Mouse (Mus musculus) liver, postnatal 0 days (tissue): ENCODE measurements around the gene Sdhb. TPM values are rescaled to one million over a fixed set of nuclear protein-coding genes. Genes with fewer than 3 reads are reported as not detected.

Experiments used
- ATAC-seq: fragments of 200-750 bp; cut with Nextera tagmentation; 2 replicates; pipeline ENCODE4 v1.8.0; 2017; ENCODE audit warnings: mild to moderate bottlenecking, moderate library complexity
- DNase-seq: peaks from one replicate; pipeline ENCODE4 v3.0.0-alpha.2; 2016
- H3K27ac ChIP-seq: fragments of 300-500 bp; sonication (generic); 2 replicates; pipeline ENCODE4 v1.5.1; 2014; ENCODE audit warnings: antibody characterized with exemption, moderate library complexity, mild to moderate bottlenecking, low read depth
- H3K27me3 ChIP-seq: fragments of 300-500 bp; sonication (generic); 2 replicates; pipeline ENCODE4 v1.6.1; 2014; ENCODE audit warnings: low read length, control low read depth, mixed read lengths; ENCODE audit not compliant: insufficient read depth
- H3K36me3 ChIP-seq: fragments of 300-500 bp; sonication (generic); replicated peaks from 2 replicates; pipeline ENCODE4 v1.6.1; 2014; ENCODE audit warnings: mild to moderate bottlenecking, control low read depth, low read length, moderate library complexity, mixed read lengths; ENCODE audit not compliant: insufficient read depth
- H3K4me1 ChIP-seq: fragments of 300-500 bp; sonication (generic); 2 replicates; pipeline ENCODE4 v1.6.1; 2014; ENCODE audit warnings: antibody characterized with exemption, mild to moderate bottlenecking, control low read depth; ENCODE audit not compliant: insufficient read depth
- H3K4me2 ChIP-seq: fragments of 300-500 bp; sonication (generic); 2 replicates; pipeline ENCODE4 v1.6.1; 2014; ENCODE audit warnings: low read depth, mild to moderate bottlenecking, low read length, moderate library complexity, mixed read lengths
- H3K4me3 ChIP-seq: fragments of 300-500 bp; sonication (generic); 2 replicates; pipeline ENCODE4 v1.5.1; 2014; ENCODE audit warnings: low read depth, low read length
- H3K9ac ChIP-seq: fragments of 300-500 bp; sonication (generic); replicated peaks from 2 replicates; pipeline ENCODE4 v1.6.1; 2014; ENCODE audit warnings: mild to moderate bottlenecking, moderate library complexity
- H3K9me3 ChIP-seq: fragments of 300-500 bp; sonication (generic); 2 replicates; pipeline ENCODE4 v1.6.1; 2016; ENCODE audit warnings: mild to moderate bottlenecking, control low read depth, low read length, mixed read lengths
- CTCF ChIP-seq: sonication (generic); IDR thresholded peaks from 2 replicates; pipeline ENCODE4 v1.5.1; 2016; ENCODE audit warnings: antibody characterized with exemption, low read depth
- EP300 ChIP-seq: IDR thresholded peaks from 2 replicates; pipeline ENCODE4 v1.6.1; 2016; ENCODE audit warnings: antibody characterized with exemption, low read depth, mild to moderate bottlenecking
- WGBS: fragments of 180-500 bp; shearing (Covaris S2); extraction: QIAGEN DNeasy Blood & Tissue Kit; methylation state at CpG from one replicate; pipeline ENCODE4 v1.1.7; 2014; ENCODE audit not compliant: insufficient replicate concordance; 5-methylcytosine and 5-hydroxymethylcytosine counted together
- polyA plus RNA-seq: library from polyadenylated mRNA; unstranded; fragments of >200 nt; fragmentation: Nextera tagmentation; extraction: Ambion mirVana; gene quantifications from 2 replicates; pipeline ENCODE4 v1.2.1, GENCODE M21; 2015

Gene Sdhb
- polyA plus RNA-seq, 1 experiment from 2014 or later, result 312 TPM

- Histone ChIP-seq H3K9me3 (no peaks in the 10 kb centered on the region), H3K4me3 (no peak overlapping the region), H3K27ac (no peak overlapping the region), H3K27me3 (no peaks in the 10 kb centered on the region), H3K4me1 (peaks cover 3% of the 10 kb centered on the region; the same call in 1 of the 2 replicates), H3K36me3 (no peaks in the 10 kb centered on the region), H3K9ac (no peak overlapping the region), H3K4me2 (no peak overlapping the region)
- ATAC-seq (no peak), DNase-seq (no peak)
- WGBS, result 69% methylated on average over 14 of the region's 14 CpGs
- TF ChIP-seq CTCF, result no peak
- no peak for TF ChIP-seq EP300
These were observed 14.3 kb upstream of the Sdhb start for GRCm38 (mm10) chr4:140946580-140947205.

DNA sequence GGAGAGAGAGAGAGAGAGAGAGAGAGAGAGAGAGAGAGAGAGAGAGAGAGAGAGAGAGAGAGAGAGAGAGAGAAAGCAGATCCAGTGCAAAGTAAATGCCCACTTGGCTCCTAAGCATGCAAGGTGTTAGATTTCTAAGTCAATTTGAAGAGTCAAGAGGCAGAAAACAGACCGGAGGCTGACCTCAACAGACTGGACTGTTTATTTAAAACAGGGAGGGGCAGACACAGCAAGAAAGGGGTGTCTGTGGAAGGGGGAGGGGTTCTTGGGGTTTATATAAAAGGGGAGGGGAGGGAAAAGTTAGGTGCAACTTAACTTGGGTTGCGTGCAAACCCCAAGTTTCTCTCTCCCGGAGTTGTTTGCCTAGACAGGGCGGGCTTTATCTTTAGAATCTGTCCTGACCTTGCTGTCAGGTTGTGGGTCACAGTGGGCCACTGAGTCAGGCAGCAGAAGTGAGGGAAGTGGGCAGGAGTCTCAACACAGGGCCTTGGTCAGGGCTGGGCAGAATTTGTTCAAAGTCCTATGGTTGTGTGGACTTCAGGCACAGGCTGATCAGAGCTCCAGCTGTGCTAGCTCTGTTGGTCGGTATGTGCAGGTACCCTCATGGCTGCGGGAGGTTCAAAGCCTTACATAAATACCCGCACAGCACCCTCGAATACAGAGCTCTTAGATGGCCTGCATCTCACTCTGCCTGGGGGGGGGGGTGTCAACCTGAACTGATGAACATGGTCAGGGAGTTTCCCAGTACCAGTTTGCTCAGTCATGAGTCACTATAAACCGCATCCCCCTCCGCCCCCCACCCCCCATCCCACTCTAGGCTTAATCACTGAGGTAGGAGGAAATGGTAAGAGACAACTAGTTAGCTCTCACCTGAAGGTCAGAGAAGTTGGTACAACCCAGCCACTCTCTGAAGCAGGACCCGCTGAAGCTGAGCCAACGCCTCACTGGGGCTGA lies 13.2 kb upstream of the Sdhb start:
- no peak overlapping the region for H3K4me3 ChIP-seq
- no peak for ATAC-seq
- H3K27me3 ChIP-seq, result no peaks in the 10 kb centered on the region
- no peaks in the 10 kb centered on the region for H3K9me3 ChIP-seq
- WGBS, result 72% methylated on average over 12 of the region's 12 CpGs
- H3K4me2 ChIP-seq, result no peak overlapping the region
- no peak overlapping the region for H3K9ac ChIP-seq
- TF ChIP-seq CTCF (no peak), EP300 (no peak)
- no peak for DNase-seq
- H3K36me3 ChIP-seq, result no peaks in the 10 kb centered on the region
- H3K27ac ChIP-seq, result no peak overlapping the region
- peaks cover 5% of the 10 kb centered on the region; the same call in 1 of the 2 replicates for H3K4me1 ChIP-seq

DNA sequence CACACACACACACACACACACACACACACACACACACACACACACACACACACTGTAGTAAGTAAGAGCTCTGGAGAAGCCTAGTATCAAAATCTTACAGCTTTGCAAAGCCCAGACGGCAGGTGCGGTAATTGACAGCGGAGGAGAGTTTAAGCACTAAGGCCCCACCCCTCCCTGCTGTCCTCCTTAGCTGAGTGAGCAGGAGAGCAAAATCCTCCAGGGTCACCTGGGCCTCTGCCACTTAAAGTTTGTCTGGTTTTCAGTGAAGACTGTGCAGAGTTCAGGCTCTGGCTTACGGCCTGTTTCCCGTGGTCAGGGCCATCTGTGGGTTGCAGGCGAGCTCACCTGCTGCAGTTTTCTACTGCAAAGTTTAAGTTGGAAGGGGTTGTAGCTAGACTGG lies 12.5 kb upstream of the Sdhb start:
- WGBS, result 70% methylated on average over 6 of the region's 6 CpGs
- no peak overlapping the region for H3K4me3 ChIP-seq
- peaks cover 5% of the 10 kb centered on the region; the same call in 1 of the 2 replicates for H3K4me1 ChIP-seq
- no peak overlapping the region for H3K4me2 ChIP-seq
- H3K9me3 ChIP-seq, result no peaks in the 10 kb centered on the region
- DNase-seq (no peak), ATAC-seq (no peak)
- no peak overlapping the region for H3K9ac ChIP-seq
- no peaks in the 10 kb centered on the region for H3K36me3 ChIP-seq
- no peak overlapping the region for H3K27ac ChIP-seq
- TF ChIP-seq EP300 (no peak), CTCF (no peak)
- no peaks in the 10 kb centered on the region for H3K27me3 ChIP-seq

- Histone ChIP-seq H3K27me3 (no peaks in the 10 kb centered on the region), H3K27ac (no peak overlapping the region), H3K4me2 (no peak overlapping the region), H3K4me3 (no peak overlapping the region), H3K36me3 (no peaks in the 10 kb centered on the region), H3K4me1 (peaks cover 5% of the 10 kb centered on the region; the same call in 1 of the 2 replicates), H3K9ac (no peak overlapping the region), H3K9me3 (no peaks in the 10 kb centered on the region)
- 70% methylated on average over 8 of the region's 8 CpGs for WGBS
- ATAC-seq, result no peak
- TF ChIP-seq EP300 (no peak), CTCF (no peak)
- no peak for DNase-seq
These were observed 12.0 kb upstream of the Sdhb start for GRCm38 (mm10) chr4:140949052-140949451.

- WGBS, result 62% methylated on average over 16 of the region's 16 CpGs
- Histone ChIP-seq H3K4me3 (no peak overlapping the region), H3K36me3 (no peaks in the 10 kb centered on the region), H3K27ac (no peak overlapping the region), H3K9me3 (no peaks in the 10 kb centered on the region), H3K4me1 (peaks cover 5% of the 10 kb centered on the region; the same call in 1 of the 2 replicates), H3K27me3 (no peaks in the 10 kb centered on the region), H3K9ac (no peak overlapping the region), H3K4me2 (no peak overlapping the region)
- TF ChIP-seq EP300, result no peak
- no peak for TF ChIP-seq CTCF
- DNase-seq (no peak), ATAC-seq (no peak)
These were observed 11.4 kb upstream of the Sdhb start for GRCm38 (mm10) chr4:140949616-140950015.

GRCm38 (mm10) chr4:140950574-140950973 lies 10.4 kb upstream of the Sdhb start:
- DNase-seq (no peak), ATAC-seq (no peak)
- no peak overlapping the region for H3K9ac ChIP-seq
- no peaks in the 10 kb centered on the region for H3K36me3 ChIP-seq
- no peak overlapping the region for H3K4me3 ChIP-seq
- no peak overlapping the region for H3K27ac ChIP-seq
- 70% methylated on average over 3 of the region's 3 CpGs for WGBS
- H3K4me2 ChIP-seq, result no peak overlapping the region
- 0 out of 2 replicates have a peak, but pooled peaks cover 1% of the 10 kb centered on the region for H3K27me3 ChIP-seq
- H3K4me1 ChIP-seq, result peaks cover 5% of the 10 kb centered on the region; the same call in 1 of the 2 replicates
- H3K9me3 ChIP-seq, result no peaks in the 10 kb centered on the region
- no peak for TF ChIP-seq EP300
- TF ChIP-seq CTCF, result no peak
